Mouse (Mus musculus): ENCODE measurements around the gene Nuak1.
"Not testable (repeated sequence)": the region's sequence is repeated elsewhere in the genome, so short reads cannot be mapped to it uniquely, and the experiment has no call there.

The Nuak1 gene

DNA sequence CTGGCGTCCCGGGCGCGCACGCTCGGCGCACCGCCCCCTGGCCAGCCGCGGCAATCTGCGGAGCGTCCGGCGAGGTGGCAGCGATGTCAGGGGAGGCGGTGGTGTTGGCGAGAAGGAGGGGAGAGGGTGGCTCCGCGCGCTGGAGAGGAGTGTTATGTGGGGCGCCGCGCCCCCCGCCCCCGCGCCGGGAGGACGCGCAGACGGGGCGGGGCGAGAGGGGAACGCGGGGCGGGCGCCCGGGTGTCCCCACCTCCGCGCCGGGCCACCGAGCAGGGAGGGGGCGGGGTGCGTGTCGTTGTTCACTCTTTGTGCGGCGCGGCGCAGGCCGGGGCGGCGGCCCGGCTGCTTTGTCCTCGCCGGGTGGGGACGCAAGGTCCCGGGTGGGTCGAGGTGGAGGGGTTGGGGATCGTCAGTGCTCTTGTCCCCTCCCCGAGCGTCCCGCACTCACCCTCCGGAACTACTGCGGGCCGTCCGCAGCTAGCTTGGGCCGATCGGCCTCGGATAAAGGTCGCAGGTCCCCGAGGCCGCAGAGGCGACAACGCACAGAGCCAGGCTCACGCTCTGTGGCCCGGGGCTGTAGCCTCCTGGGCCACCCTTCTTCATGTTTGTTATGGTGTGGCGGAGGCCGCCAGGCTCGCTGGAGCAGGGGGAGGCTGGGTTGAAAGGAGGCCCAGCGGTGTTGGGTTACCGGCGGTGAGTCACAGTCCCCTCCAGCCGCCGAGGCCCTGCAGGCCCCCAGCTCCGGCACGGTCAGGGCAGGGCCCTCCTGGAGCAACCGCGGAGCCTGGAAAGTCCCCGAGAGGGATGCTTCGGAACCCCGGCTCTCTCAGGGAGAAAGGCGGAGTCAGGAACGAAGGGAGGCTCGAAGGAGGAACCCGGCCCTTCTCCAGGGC lies at the start of gene Nuak1:
Gene Nuak1, minus strand, starts transcription at position 57 of the 893 bp plus-strand sequence.
- peaks cover 34% of the 10 kb centered on the region for H3K27me3 ChIP-seq (ENCODE audit: insufficient read depth, low read length)
- H3K4me1 ChIP-seq (replicated peaks; ENCODE audit: low read depth, low read length) = peaks cover 48% of the 10 kb centered on the region
- TF ChIP-seq POU5F1 (IDR thresholded peaks at IDR 0.05; ENCODE audit: borderline replicate concordance, low read length) = no peak
- no peak for TF ChIP-seq CTCF (conservative IDR thresholded peaks at IDR 0.05; ENCODE audit: low read length)
- TF ChIP-seq NANOG (IDR thresholded peaks at IDR 0.05; ENCODE audit: borderline replicate concordance, low read length) = no peak
- no peaks in the 10 kb centered on the region for H3K9me3 ChIP-seq (ENCODE audit: low read length)
- H3K36me3 ChIP-seq (ENCODE audit: insufficient read depth, low read length) = no peaks in the 10 kb centered on the region
- H3K4me3 ChIP-seq (replicated peaks; ENCODE audit: low read length) = peak within 1 kb of the TSS; percentile 89

GRCm38 (mm10) chr10:84490115-84490514 lies 49.7 kb upstream of the Nuak1 start:
- peaks cover under 1% of the 10 kb centered on the region for H3K9me3 ChIP-seq (ENCODE audit: low read length)
- no peaks in the 10 kb centered on the region for H3K4me1 ChIP-seq (replicated peaks; ENCODE audit: low read depth, low read length)
- H3K27me3 ChIP-seq (ENCODE audit: insufficient read depth, low read length) = no peaks in the 10 kb centered on the region
- TF ChIP-seq NANOG (IDR thresholded peaks at IDR 0.05; ENCODE audit: borderline replicate concordance, low read length) (no peak), CTCF (conservative IDR thresholded peaks at IDR 0.05; ENCODE audit: low read length) (no peak), POU5F1 (IDR thresholded peaks at IDR 0.05; ENCODE audit: borderline replicate concordance, low read length) (no peak)
- H3K4me3 ChIP-seq (replicated peaks; ENCODE audit: low read length) = no peak overlapping the region
- no peaks in the 10 kb centered on the region for H3K36me3 ChIP-seq (ENCODE audit: insufficient read depth, low read length)

DNA sequence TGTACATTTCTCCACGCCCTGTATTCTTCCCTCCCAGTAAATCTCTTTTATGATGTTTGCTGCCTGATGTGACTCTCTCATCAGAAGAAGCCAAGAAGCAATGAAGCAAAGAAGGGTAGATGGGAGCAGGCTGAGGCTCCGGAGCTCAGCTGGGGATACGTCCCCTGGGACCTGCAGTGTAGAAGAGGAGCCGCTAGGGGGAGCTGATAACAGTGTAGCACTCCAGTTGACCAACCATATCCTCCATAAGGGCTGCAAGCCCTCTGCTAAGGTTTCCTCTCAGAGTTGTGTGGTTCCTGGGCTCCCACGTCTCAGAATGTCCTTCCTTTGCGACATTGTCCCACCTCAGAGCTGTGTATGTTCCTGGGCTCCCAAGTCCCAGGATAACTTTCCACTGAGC lies 47.9 kb upstream of the Nuak1 start:
- no peaks in the 10 kb centered on the region for H3K36me3 ChIP-seq (ENCODE audit: insufficient read depth, low read length)
- no peak overlapping the region for H3K4me3 ChIP-seq (replicated peaks; ENCODE audit: low read length)
- H3K27me3 ChIP-seq (ENCODE audit: insufficient read depth, low read length) = no peaks in the 10 kb centered on the region
- H3K9me3 ChIP-seq (ENCODE audit: low read length) = peaks cover 6% of the 10 kb centered on the region
- no peaks in the 10 kb centered on the region for H3K4me1 ChIP-seq (replicated peaks; ENCODE audit: low read depth, low read length)
- TF ChIP-seq CTCF (conservative IDR thresholded peaks at IDR 0.05; ENCODE audit: low read length) = peak; percentile 92
- no peak for TF ChIP-seq NANOG (IDR thresholded peaks at IDR 0.05; ENCODE audit: borderline replicate concordance, low read length)

DNA sequence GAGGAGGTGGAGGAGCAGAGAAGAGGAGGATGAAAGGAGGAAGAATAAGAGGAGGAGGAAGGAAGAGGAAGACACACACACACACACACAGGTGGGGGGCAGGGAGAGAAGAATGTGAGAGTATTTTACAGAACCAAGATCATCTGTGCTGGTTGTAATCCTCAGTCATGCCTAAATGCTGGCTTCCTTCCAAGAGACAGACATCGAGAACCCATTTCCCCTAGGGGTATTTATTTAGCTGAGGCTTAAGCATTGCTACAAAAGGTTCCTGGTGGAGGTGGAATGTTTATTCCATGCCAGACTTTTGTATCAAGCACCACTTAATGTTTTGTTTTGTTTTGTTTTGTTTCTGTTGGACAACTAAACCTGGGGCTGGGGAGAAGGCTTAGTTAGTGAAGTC lies 44.3 kb upstream of the Nuak1 start:
- Histone ChIP-seq H3K4me3 (replicated peaks; ENCODE audit: low read length) (no peak overlapping the region), H3K4me1 (replicated peaks; ENCODE audit: low read depth, low read length) (0 out of 2 replicates have a peak, but pooled peaks cover 5% of the 10 kb centered on the region), H3K36me3 (ENCODE audit: insufficient read depth, low read length) (no peaks in the 10 kb centered on the region), H3K27me3 (ENCODE audit: insufficient read depth, low read length) (no peaks in the 10 kb centered on the region), H3K9me3 (ENCODE audit: low read length) (peaks cover 6% of the 10 kb centered on the region)
- TF ChIP-seq NANOG (IDR thresholded peaks at IDR 0.05; ENCODE audit: borderline replicate concordance, low read length) (no peak), CTCF (conservative IDR thresholded peaks at IDR 0.05; ENCODE audit: low read length) (no peak), POU5F1 (IDR thresholded peaks at IDR 0.05; ENCODE audit: borderline replicate concordance, low read length) (no peak)

GRCm38 (mm10) chr10:84483553-84483952 lies 43.2 kb upstream of the Nuak1 start:
- H3K4me3 ChIP-seq (replicated peaks; ENCODE audit: low read length) = no peak overlapping the region
- H3K27me3 ChIP-seq (ENCODE audit: insufficient read depth, low read length) = no peaks in the 10 kb centered on the region
- H3K4me1 ChIP-seq (replicated peaks; ENCODE audit: low read depth, low read length) = 0 out of 2 replicates have a peak, but pooled peaks cover 5% of the 10 kb centered on the region
- no peak for TF ChIP-seq POU5F1 (IDR thresholded peaks at IDR 0.05; ENCODE audit: borderline replicate concordance, low read length)
- TF ChIP-seq NANOG (IDR thresholded peaks at IDR 0.05; ENCODE audit: borderline replicate concordance, low read length) = no peak
- no peak for TF ChIP-seq CTCF (conservative IDR thresholded peaks at IDR 0.05; ENCODE audit: low read length)
- H3K36me3 ChIP-seq (ENCODE audit: insufficient read depth, low read length) = no peaks in the 10 kb centered on the region
- H3K9me3 ChIP-seq (ENCODE audit: low read length) = peaks cover 6% of the 10 kb centered on the region

DNA sequence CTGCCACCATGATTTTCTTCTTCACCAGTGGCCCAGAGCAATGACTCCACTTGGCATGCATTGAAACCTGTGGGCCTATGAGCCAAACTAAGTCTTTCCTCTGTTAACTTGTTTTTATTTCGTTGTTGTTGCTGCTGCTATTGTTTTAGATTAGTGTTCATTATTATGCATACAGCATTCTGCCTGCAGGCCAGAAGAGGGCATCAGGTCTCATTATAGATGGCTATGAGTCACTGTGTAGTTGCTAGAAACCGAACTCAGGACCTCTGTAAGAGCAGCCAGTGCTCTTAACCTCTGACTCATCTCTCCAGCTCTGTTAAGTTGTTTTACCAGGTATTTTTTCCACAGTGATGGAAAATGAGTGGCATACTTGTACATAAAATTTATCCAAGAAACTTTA lies 42.7 kb upstream of the Nuak1 start:
- H3K9me3 ChIP-seq (ENCODE audit: low read length) = peaks cover 6% of the 10 kb centered on the region
- H3K4me3 ChIP-seq (replicated peaks; ENCODE audit: low read length) = no peak overlapping the region
- no peaks in the 10 kb centered on the region for H3K27me3 ChIP-seq (ENCODE audit: insufficient read depth, low read length)
- TF ChIP-seq NANOG (IDR thresholded peaks at IDR 0.05; ENCODE audit: borderline replicate concordance, low read length) (no peak), POU5F1 (IDR thresholded peaks at IDR 0.05; ENCODE audit: borderline replicate concordance, low read length) (no peak), CTCF (conservative IDR thresholded peaks at IDR 0.05; ENCODE audit: low read length) (no peak)
- H3K36me3 ChIP-seq (ENCODE audit: insufficient read depth, low read length) = no peaks in the 10 kb centered on the region
- H3K4me1 ChIP-seq (replicated peaks; ENCODE audit: low read depth, low read length) = 0 out of 2 replicates have a peak, but pooled peaks cover 5% of the 10 kb centered on the region

DNA sequence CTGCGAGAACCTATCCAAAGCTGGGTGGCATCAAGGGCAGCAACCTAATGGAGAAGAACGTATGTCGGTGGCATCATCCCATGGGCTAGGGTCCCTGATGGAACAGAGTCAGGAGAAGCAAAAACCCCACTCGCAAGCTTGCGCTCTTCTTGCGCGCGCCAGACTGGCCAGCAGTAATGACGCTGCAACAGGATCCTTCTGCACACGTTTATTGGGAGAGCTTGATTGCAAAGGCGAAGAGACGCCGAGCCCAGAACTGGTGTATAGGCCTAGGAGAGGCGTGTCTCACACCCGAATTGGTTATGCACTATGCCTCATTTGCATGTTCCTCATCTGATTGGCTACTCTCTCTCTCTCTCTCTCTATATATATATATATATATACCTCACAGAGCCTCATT lies 42.0 kb upstream of the Nuak1 start:
- peaks cover 11% of the 10 kb centered on the region for H3K4me1 ChIP-seq (replicated peaks; ENCODE audit: low read depth, low read length)
- H3K9me3 ChIP-seq (ENCODE audit: low read length); H3K4me3 ChIP-seq (replicated peaks; ENCODE audit: low read length); H3K36me3 ChIP-seq (ENCODE audit: insufficient read depth, low read length); H3K27me3 ChIP-seq (ENCODE audit: insufficient read depth, low read length): not testable (repeated sequence)

DNA sequence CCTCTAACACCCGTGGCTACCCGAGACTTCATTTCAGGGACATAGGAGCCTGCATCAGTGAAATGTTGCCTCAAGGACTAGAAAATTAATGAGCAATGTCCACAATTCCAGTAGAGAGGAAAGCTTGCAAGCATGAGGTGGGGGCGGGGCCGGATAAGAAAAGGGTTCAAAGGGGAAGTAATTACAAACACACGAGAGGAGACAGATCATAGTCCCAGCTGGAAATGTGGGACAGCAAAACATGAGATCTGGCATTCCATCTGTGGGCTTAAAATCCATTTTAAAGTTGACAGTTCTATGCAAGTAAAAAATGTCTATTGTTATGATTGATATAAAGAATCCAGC lies 40.9 kb upstream of the Nuak1 start:
- Histone ChIP-seq H3K27me3 (ENCODE audit: insufficient read depth, low read length) (no peaks in the 10 kb centered on the region), H3K36me3 (ENCODE audit: insufficient read depth, low read length) (no peaks in the 10 kb centered on the region), H3K4me3 (replicated peaks; ENCODE audit: low read length) (no peak overlapping the region), H3K9me3 (ENCODE audit: low read length) (peaks cover 6% of the 10 kb centered on the region), H3K4me1 (replicated peaks; ENCODE audit: low read depth, low read length) (peaks cover 16% of the 10 kb centered on the region)
- TF ChIP-seq NANOG (IDR thresholded peaks at IDR 0.05; ENCODE audit: borderline replicate concordance, low read length) (no peak), POU5F1 (IDR thresholded peaks at IDR 0.05; ENCODE audit: borderline replicate concordance, low read length) (no peak), CTCF (conservative IDR thresholded peaks at IDR 0.05; ENCODE audit: low read length) (no peak)

All from E14TG2a.4 (cell line).